Mouse (Mus musculus) spleen, adult 2 months (tissue): ENCODE measurements at regions not wholly inside any gene's neighbourhood (a gene's known extent, or its start where the extent isn't known, plus 50 kb on each side); places are given as distances from the start of the nearest gene placed in this dataset.
A peak's percentile ranks its signal among the peaks of the same experiment; 100 is the strongest.

Source experiments
- DNase-seq, 2 experiments: peaks; one replicate each; pipeline versions ENCODE4 v3.0.0 to v3.0.0-alpha.2; 2012 to 2021; ENCODE audit warnings: low spot score in 2 of 2, low read depth in 1 of 2
- H3K27ac ChIP-seq: fragments of 200-500 bp; 2 replicates; pipeline ENCODE4 v1.5.1; 2012; ENCODE audit warnings: low read length, inconsistent platforms; ENCODE audit not compliant: insufficient read depth
- H3K27me3 ChIP-seq: fragments of 200-500 bp; 2 replicates; pipeline ENCODE4 v1.6.1; 2012; ENCODE audit warnings: mild to moderate bottlenecking, moderate library complexity, low read length, inconsistent platforms; ENCODE audit not compliant: control insufficient read depth, insufficient read depth
- H3K36me3 ChIP-seq: fragments of 200-500 bp; 2 replicates; pipeline ENCODE4 v1.6.1; 2012; ENCODE audit warnings: mild to moderate bottlenecking, low read length, inconsistent platforms; ENCODE audit not compliant: control insufficient read depth, insufficient read depth
- H3K4me1 ChIP-seq: fragments of 200-500 bp; 2 replicates; pipeline ENCODE4 v1.6.1; 2011; ENCODE audit warnings: inconsistent platforms; ENCODE audit not compliant: control insufficient read depth, insufficient read depth, insufficient read length
- H3K4me3 ChIP-seq: fragments of 200-500 bp; 2 replicates; pipeline ENCODE4 v1.5.1; 2011; ENCODE audit warnings: mild to moderate bottlenecking, inconsistent platforms; ENCODE audit not compliant: insufficient read depth, insufficient read length; ENCODE audit errors: extremely low read depth
- CTCF ChIP-seq: fragments of 200-500 bp; IDR thresholded peaks from 2 replicates; pipeline ENCODE4 v1.5.1; 2011; ENCODE audit warnings: mild to moderate bottlenecking, inconsistent platforms; ENCODE audit not compliant: insufficient read depth, insufficient read length, insufficient replicate concordance; ENCODE audit errors: extremely low read depth
- POLR2A ChIP-seq: fragments of 200-500 bp; IDR thresholded peaks from 2 replicates; pipeline ENCODE4 v1.6.1; 2011; ENCODE audit warnings: low read depth, low read length, inconsistent platforms
- WGBS: fragments of 180-500 bp; shearing (Covaris S2); methylation state at CpG from one replicate; pipeline ENCODE4 v1.1.7; 2018; 5-methylcytosine and 5-hydroxymethylcytosine counted together

- TF ChIP-seq POLR2A (no peak), CTCF (no peak)
- Histone ChIP-seq H3K4me3 (no peak overlapping the region), H3K27ac (no peak overlapping the region), H3K4me1 (no peaks in the 10 kb centered on the region), H3K27me3 (no peaks in the 10 kb centered on the region), H3K36me3 (no peaks in the 10 kb centered on the region)
- no peak for DNase-seq
- WGBS, result 70% methylated on average over 4 of the region's 4 CpGs
These were observed 596.3 kb downstream of the Bcl11a start for GRCm38 (mm10) chr11:24674208-24674571.

GRCm38 (mm10) chr11:24677016-24677415 is 599.2 kb downstream of the Bcl11a start:
- H3K4me3 ChIP-seq, result no peak overlapping the region
- no peaks in the 10 kb centered on the region for H3K27me3 ChIP-seq
- DNase-seq, result no peak
- no peak for TF ChIP-seq CTCF
- TF ChIP-seq POLR2A, result no peak
- H3K4me1 ChIP-seq, result no peaks in the 10 kb centered on the region
- WGBS, result 92% methylated on average over 4 of the region's 4 CpGs
- H3K27ac ChIP-seq, result no peak overlapping the region
- no peaks in the 10 kb centered on the region for H3K36me3 ChIP-seq

DNA sequence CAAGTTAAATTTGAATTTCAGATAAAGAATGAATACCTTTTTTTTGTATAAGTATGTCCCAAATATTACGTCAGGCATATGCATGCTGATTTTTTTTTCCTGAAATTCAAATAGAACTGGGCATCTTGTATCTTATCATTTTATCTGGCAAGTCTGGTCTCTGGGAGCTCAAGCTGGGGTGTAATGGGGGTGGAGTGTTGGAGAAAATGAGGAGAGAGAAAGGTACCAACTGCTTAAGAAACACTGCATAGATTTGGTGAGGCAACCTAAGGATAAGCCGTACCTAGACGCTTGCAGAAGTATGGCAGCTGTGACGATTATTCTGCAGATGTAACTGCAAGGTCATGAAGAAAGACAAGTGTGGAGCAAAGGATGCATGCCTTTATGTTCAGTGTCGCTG is 601.7 kb downstream of the Bcl11a start:
- H3K27ac ChIP-seq, result no peak overlapping the region
- no peaks in the 10 kb centered on the region for H3K4me1 ChIP-seq
- no peak overlapping the region for H3K4me3 ChIP-seq
- no peaks in the 10 kb centered on the region for H3K27me3 ChIP-seq
- no peak for DNase-seq
- WGBS, result 91% methylated on average over 5 of the region's 5 CpGs
- no peak for TF ChIP-seq POLR2A
- TF ChIP-seq CTCF, result no peak
- H3K36me3 ChIP-seq, result no peaks in the 10 kb centered on the region

- H3K27me3 ChIP-seq, result no peaks in the 10 kb centered on the region
- no peaks in the 10 kb centered on the region for H3K36me3 ChIP-seq
- H3K27ac ChIP-seq, result no peak overlapping the region
- DNase-seq, result no peak
- WGBS, result 84% methylated on average over 4 of the region's 4 CpGs
- no peaks in the 10 kb centered on the region for H3K4me1 ChIP-seq
- TF ChIP-seq CTCF (no peak), POLR2A (no peak)
- H3K4me3 ChIP-seq, result no peak overlapping the region
These were observed 604.6 kb downstream of the Bcl11a start for GRCm38 (mm10) chr11:24682423-24682822.

GRCm38 (mm10) chr11:24685545-24686467 is 608.0 kb downstream of the Bcl11a start:
- DNase-seq, result no peak
- H3K27me3 ChIP-seq, result no peaks in the 10 kb centered on the region
- 87% methylated on average over 16 of the region's 16 CpGs for WGBS
- no peak overlapping the region for H3K27ac ChIP-seq
- TF ChIP-seq POLR2A (no peak), CTCF (no peak)
- H3K4me1 ChIP-seq, result no peaks in the 10 kb centered on the region
- no peak overlapping the region for H3K4me3 ChIP-seq
- H3K36me3 ChIP-seq, result no peaks in the 10 kb centered on the region

DNA sequence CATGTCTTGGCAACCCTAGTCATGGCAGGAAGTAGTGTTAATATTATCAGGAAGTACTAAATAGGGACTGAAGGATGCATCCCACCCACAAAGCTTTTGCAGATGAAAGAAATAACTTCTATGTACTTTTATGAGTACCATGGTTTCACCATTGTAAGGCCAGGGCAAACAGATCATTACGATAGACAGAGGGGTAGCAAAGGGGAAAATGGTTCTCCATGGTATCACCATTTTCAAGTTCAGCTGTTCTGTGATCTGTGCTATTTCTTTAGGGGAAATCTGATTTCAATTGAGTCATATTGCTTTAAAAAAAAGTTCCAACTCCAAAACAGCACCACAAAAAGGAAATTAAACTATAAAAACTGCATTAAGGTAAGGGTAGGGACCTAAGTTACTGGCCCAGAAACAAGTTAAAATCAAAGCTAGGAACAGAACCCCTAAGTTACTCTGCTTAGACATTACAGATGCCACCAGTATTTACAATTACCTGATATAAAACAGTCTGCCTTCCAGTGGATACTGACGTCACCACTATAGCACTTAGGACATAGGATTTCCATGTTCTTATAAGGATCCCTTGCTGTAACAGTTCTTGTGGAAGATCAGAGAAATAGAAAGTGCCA is 610.4 kb downstream of the Bcl11a start:
- WGBS, result 91% methylated on average over 2 of the region's 2 CpGs
- Histone ChIP-seq H3K4me1 (no peaks in the 10 kb centered on the region), H3K27me3 (no peaks in the 10 kb centered on the region), H3K36me3 (no peaks in the 10 kb centered on the region), H3K27ac (no peak overlapping the region), H3K4me3 (no peak overlapping the region)
- TF ChIP-seq CTCF, result no peak
- TF ChIP-seq POLR2A, result no peak
- DNase-seq, result no peak

DNA sequence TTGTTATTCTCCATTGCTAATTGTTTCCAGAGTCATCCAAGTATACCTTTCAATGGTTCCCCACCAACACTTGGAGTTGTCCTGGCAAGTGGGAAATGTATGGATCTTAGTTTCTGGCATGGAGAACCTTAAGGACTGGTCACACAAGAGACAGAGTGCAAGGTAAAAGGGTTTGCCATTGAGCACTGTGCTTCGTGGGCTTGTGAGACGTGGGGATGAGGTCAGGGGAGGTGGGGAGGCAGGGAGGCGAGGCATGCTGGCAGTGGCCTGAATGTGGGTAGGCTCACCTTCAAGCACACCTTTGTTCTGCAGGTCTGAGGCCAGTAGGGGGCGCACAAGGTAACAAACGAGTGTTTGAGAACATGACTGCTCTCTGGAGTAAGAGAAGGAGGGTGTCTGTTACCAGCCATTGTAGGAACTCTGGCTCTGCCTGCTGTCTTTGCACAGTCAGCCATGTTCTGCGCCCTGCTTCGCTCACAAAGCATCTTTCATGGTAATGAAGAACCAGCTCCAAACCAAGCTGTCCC is 612.0 kb downstream of the Bcl11a start:
- H3K4me3 ChIP-seq, result no peak overlapping the region
- no peaks in the 10 kb centered on the region for H3K4me1 ChIP-seq
- no peaks in the 10 kb centered on the region for H3K27me3 ChIP-seq
- H3K27ac ChIP-seq, result no peak overlapping the region
- no peaks in the 10 kb centered on the region for H3K36me3 ChIP-seq
- 60% methylated on average over 7 of the region's 7 CpGs for WGBS
- DNase-seq, result peak; percentile 14 to 68
- TF ChIP-seq POLR2A, result no peak
- TF ChIP-seq CTCF, result peak; percentile 30; the same call in 1 of the 2 replicates
